ENCODE assay signal across 26 mouse cellular contexts in genomic region chr2:71187950-71188349, GRCm38 (mm10). TPM values are rescaled to one million over a fixed set of nuclear protein-coding genes. Genes with fewer than 3 reads are reported as not detected.
DNase-seq lines count a peak whose midpoint lies in the region; ATAC-seq lines count a peak whose summit lies in the region.
"Had no signal": no experiment of that assay in that cellular context is flagged by ENCODE, and none has a peak within 500 bp of the region (broad histone marks: within the 10 kb centered on the region; RNA-seq: fewer than 3 reads in every experiment).

No protein-coding gene starts in this region.

- no peak overlapping the region for H3K4me2 ChIP-seq in liver, embryonic 11.5 days
- H3K4me2 ChIP-seq in liver, embryonic 15.5 days, result peak overlapping the region; percentile 21; the same call in 1 of the 2 replicates
- H3K4me2 ChIP-seq in kidney, embryonic 14.5 days (replicated peaks; ENCODE audit: low read depth, low read length), result no peak overlapping the region
- H3K4me2 ChIP-seq: embryonic facial prominence, embryonic 15.5 days; hindbrain, embryonic 12.5 days; kidney, embryonic 15.5 days had no signal

- peak; percentile 86 for ATAC-seq in liver, embryonic 11.5 days (replicated peaks; ENCODE audit: low FRiP score)
- ATAC-seq in erythroblast, adult 5-6 weeks (replicated peaks; ENCODE audit: low FRiP score, poor library complexity, severe bottlenecking), result peak; percentile 55; the same call in 1 of the 2 replicates
- ATAC-seq in liver, embryonic 15.5 days (ENCODE audit: insufficient read depth), result peak; percentile 80
- ATAC-seq in kidney, embryonic 14.5 days (ENCODE audit: low FRiP score, low TSS enrichment), result no peak
- ATAC-seq in frontal cortex, adult (ENCODE audit: low TSS enrichment), result no peak
- ATAC-seq: forebrain, embryonic 14.5 days; intestine, postnatal 0 days; midbrain, embryonic 16.5 days had no signal

- H3K27ac ChIP-seq in liver, embryonic 11.5 days (ENCODE audit: low read depth, low read length), result no peak overlapping the region
- H3K27ac ChIP-seq in liver, embryonic 15.5 days (replicated peaks), result peak overlapping the region; percentile 35; the same call in 1 of the 2 replicates
- no peak overlapping the region for H3K27ac ChIP-seq in kidney, embryonic 14.5 days (ENCODE audit: low read depth, low read length)
- H3K27ac ChIP-seq: embryonic facial prominence, embryonic 10.5 days; embryonic facial prominence, embryonic 15.5 days; hindbrain, embryonic 12.5 days; kidney, embryonic 15.5 days; stomach, postnatal 0 days had no signal

- H3K4me3 ChIP-seq in liver, embryonic 11.5 days (ENCODE audit: low read depth, low read length), result no peak overlapping the region
- no peak overlapping the region for H3K4me3 ChIP-seq in liver, embryonic 15.5 days (replicated peaks)
- H3K4me3 ChIP-seq in kidney, embryonic 14.5 days (ENCODE audit: low read length), result no peak overlapping the region
- H3K4me3 ChIP-seq: embryonic facial prominence, embryonic 10.5 days; embryonic facial prominence, embryonic 15.5 days; hindbrain, embryonic 12.5 days; kidney, embryonic 15.5 days had no signal

- peaks cover 4% of the 10 kb centered on the region; the same call in 1 of the 2 replicates for H3K27me3 ChIP-seq in liver, embryonic 11.5 days (replicated peaks; ENCODE audit: control insufficient read depth, insufficient read depth, low read length)
- peaks cover 30% of the 10 kb centered on the region for H3K27me3 ChIP-seq in liver, embryonic 15.5 days
- peaks cover 17% of the 10 kb centered on the region for H3K27me3 ChIP-seq in kidney, embryonic 14.5 days (ENCODE audit: control insufficient read depth, insufficient read depth, low read length)
- H3K27me3 ChIP-seq: embryonic facial prominence, embryonic 15.5 days; hindbrain, embryonic 12.5 days; Patski had no signal

- no peak for DNase-seq in liver, embryonic 11.5 days (ENCODE audit: low spot score)
- DNase-seq in liver, result no peak
- no peak for DNase-seq in lung, postnatal 25 days (ENCODE audit: low spot score)
- DNase-seq: adrenal gland, postnatal 10 days; cerebellum, adult 18-20 months; cerebellum, postnatal 10 days; kidney, postnatal 25 days; lung, postnatal 4 days; right cerebral cortex, adult 18-20 months; right cerebral cortex, postnatal 4 days; thymus, adult 18-20 months; thymus, postnatal 36 days had no signal

- H3K9ac ChIP-seq in liver, embryonic 11.5 days (ENCODE audit: low read depth, low read length), result no peak overlapping the region
- no peak overlapping the region for H3K9ac ChIP-seq in liver, embryonic 15.5 days
- H3K9ac ChIP-seq in kidney, embryonic 14.5 days (ENCODE audit: low read depth, low read length), result no peak overlapping the region
- H3K9ac ChIP-seq: embryonic facial prominence, embryonic 15.5 days; hindbrain, embryonic 12.5 days; kidney, embryonic 15.5 days had no signal

- WGBS in liver, embryonic 11.5 days, result 61% methylated on average over 3 of the region's 3 CpGs
- WGBS in liver, embryonic 15.5 days (ENCODE audit: insufficient replicate concordance), result 33% methylated on average over 3 of the region's 3 CpGs
- WGBS in kidney, embryonic 14.5 days, result 68% methylated on average over 3 of the region's 3 CpGs

- H3K36me3 ChIP-seq in liver, embryonic 11.5 days (ENCODE audit: control insufficient read depth, insufficient read depth, low read length), result no peaks in the 10 kb centered on the region
- H3K36me3 ChIP-seq in liver, embryonic 15.5 days (replicated peaks), result no peaks in the 10 kb centered on the region
- H3K36me3 ChIP-seq in kidney, embryonic 14.5 days (ENCODE audit: control insufficient read depth, insufficient read depth, low read length), result no peaks in the 10 kb centered on the region
- H3K36me3 ChIP-seq: embryonic facial prominence, embryonic 10.5 days; embryonic facial prominence, embryonic 15.5 days; G1E; hindbrain, embryonic 12.5 days; kidney, embryonic 15.5 days had no signal

- H3K4me1 ChIP-seq in liver, embryonic 11.5 days (replicated peaks; ENCODE audit: control insufficient read depth, insufficient read depth, low read length), result no peaks in the 10 kb centered on the region
- H3K4me1 ChIP-seq in liver, embryonic 15.5 days (replicated peaks), result peaks cover 21% of the 10 kb centered on the region
- peaks cover 6% of the 10 kb centered on the region; the same call in 1 of the 2 replicates for H3K4me1 ChIP-seq in kidney, embryonic 14.5 days (ENCODE audit: control insufficient read depth, insufficient read depth, low read length)

- H3K9me3 ChIP-seq in liver, embryonic 11.5 days (ENCODE audit: control insufficient read depth, low read length), result no peaks in the 10 kb centered on the region
- no peaks in the 10 kb centered on the region for H3K9me3 ChIP-seq in liver, embryonic 15.5 days (replicated peaks)
- no peaks in the 10 kb centered on the region for H3K9me3 ChIP-seq in kidney, embryonic 14.5 days (ENCODE audit: control insufficient read depth, low read length)
- H3K9me3 ChIP-seq: embryonic facial prominence, embryonic 10.5 days; embryonic facial prominence, embryonic 15.5 days; G1E; hindbrain, embryonic 12.5 days; kidney, embryonic 15.5 days had no signal

RNA-seq across cellular contexts. Expression of gene Dync1i2, which starts 23.6 kb away (rescaled TPM):
- 78.5 and 82.2 TPM in 2 replicates for polyA plus RNA-seq in liver, embryonic 11.5 days (2014; fragmentation: Nextera tagmentation; extraction: Ambion mirVana)
- total RNA-seq in erythroblast, adult 5-6 weeks (2015; ENCODE audit: low replicate concordance), result 42.7 and 43.7 TPM in 2 replicates
- total RNA-seq in erythroblast, adult 5-6 weeks (2017; ENCODE audit: low replicate concordance), result 43.8 and 50.0 TPM in 2 replicates
- polyA plus RNA-seq in liver, embryonic 15.5 days (2015; fragmentation: Nextera tagmentation; extraction: Ambion mirVana), result 22.5 and 24.2 TPM in 2 replicates
- polyA plus RNA-seq in kidney, embryonic 14.5 days (2014; fragmentation: Nextera tagmentation; extraction: Ambion mirVana), result 76.3 and 96.4 TPM in 2 replicates

Comparison
In these comparisons a context has a peak if more than half of its experiments do, and no peak if none do; other contexts are left out.
1. ATAC-seq: peak in liver, embryonic 11.5 days (single experiment), erythroblast, adult 5-6 weeks (single experiment) and liver, embryonic 15.5 days (single experiment); none in kidney, embryonic 14.5 days (single experiment) and frontal cortex, adult (single experiment).